Mouse (Mus musculus) fat pad, adult 2 months (tissue): Measurements from ENCODE around the gene Gm15085.
"Not testable (repeated sequence)": the region's sequence is repeated elsewhere in the genome, so short reads cannot be mapped to it uniquely, and the experiment has no call there.

ENCODE experiments used
- DNase-seq: peaks from one replicate; pipeline ENCODE4 v3.0.0-alpha.2; 2011; ENCODE audit warnings: low read depth, low spot score; ENCODE audit errors: extremely low read depth

The Gm15085 gene

GRCm38 (mm10) chrX:149447317-149447716 is at the start of gene Gm15085:
Gene Gm15085, plus strand, starts transcription at chrX:149447617.
- DNase-seq: not testable (repeated sequence)
